Mouse (Mus musculus): ENCODE measurements at regions not wholly inside any gene's neighbourhood (a gene's known extent, or its start where the extent isn't known, plus 50 kb on each side); places are given as distances from the start of the nearest gene placed in this dataset.
A peak's percentile ranks its signal among the peaks of the same experiment; 100 is the strongest.

DNA sequence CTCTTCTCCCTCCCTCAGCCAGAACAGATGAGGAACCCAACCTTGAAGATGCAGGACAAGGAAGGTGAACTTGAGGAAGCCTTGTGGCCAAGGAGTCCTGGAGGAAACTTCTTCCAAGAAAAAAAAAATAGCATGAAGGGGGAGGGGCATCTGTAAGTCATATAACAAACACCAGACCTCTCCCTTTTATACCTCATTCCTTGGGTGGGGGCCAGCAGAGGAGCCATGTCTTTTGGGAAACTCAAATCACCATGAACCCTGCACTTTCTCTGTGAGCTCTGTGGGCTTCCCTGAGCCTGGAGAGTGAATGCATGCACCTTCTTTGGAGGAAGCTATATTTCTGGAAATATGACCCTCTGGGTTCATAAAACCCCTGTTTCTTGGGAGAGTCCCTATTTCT lies 90.0 kb upstream of the Pkdcc start:
- ATAC-seq (replicated peaks; ENCODE audit: poor library complexity, severe bottlenecking) = no peak

DNA sequence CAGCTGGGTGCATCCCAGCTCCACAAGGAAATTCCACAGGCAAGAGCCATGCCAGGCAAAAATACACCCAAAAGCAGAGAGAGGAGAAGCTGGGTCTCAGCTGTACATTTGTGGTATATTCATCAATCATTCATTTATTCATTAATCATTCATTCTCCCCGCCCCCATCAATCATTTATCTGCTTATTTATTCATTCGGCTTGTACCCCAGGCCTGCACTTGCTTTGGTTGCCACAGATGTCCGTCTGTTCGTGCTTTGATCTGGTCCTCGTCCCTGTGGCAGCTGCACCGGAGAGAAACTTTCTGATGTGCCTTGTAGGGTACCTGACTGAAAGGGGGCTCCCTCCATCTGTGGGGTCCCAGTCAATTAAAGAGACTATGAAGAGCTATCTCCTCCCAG lies 87.2 kb upstream of the Pkdcc start:
- ATAC-seq (replicated peaks; ENCODE audit: poor library complexity, severe bottlenecking) = no peak

DNA sequence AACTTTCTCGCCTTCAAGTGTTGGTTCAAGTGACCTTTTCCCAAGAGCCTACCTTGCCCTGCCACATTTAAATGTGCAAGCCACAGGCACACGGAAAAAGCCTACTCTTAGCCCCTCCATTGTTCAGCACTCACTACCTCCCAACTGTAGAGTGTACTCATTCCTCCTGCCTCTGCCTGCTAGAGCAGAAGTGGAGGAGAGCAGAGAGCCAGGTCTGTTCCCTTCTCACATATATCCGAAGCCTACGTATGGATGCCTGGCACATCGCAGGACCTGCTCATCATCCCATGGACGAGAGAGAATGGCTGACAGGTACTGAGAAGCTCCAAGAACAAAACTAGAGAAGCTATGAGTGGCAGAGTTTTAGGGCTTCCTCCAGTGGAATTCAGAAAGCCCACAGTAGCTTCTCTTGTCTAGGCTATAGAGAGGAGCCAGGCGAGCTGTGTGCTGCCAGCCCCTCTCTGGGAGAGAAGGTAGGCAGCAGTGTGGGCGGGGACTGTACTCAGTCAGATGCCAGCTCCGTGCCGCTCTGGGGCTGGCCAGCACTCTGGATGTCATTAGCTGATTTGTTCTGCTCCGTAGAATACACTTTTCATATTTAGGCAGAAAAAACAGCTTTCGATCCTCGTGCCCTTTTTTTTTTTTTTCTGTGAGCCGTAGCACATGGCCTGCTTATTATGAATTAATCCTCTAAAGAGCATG lies 86.1 kb upstream of the Pkdcc start:
- ATAC-seq (replicated peaks; ENCODE audit: poor library complexity, severe bottlenecking) = no peak

DNA sequence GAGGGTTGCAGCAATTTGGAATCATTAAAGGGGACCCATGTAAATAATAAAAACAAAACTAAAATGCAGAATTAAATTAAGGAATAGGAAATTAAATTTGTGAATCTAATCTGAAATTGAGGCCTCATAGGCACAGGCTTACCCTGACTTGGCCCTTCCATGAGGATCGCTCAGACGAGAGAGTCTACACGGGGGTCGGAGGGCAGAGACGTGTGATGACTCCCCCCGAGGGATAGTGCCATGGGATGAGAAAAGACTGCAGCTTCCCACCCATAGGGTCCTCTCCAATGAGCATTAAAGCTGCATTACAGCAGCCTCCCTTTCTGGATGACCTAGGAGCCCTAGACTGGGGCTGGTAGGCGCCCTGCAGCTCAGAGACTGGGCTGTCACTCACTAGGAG lies 85.4 kb upstream of the Pkdcc start:
- no peak for ATAC-seq (replicated peaks; ENCODE audit: poor library complexity, severe bottlenecking)

DNA sequence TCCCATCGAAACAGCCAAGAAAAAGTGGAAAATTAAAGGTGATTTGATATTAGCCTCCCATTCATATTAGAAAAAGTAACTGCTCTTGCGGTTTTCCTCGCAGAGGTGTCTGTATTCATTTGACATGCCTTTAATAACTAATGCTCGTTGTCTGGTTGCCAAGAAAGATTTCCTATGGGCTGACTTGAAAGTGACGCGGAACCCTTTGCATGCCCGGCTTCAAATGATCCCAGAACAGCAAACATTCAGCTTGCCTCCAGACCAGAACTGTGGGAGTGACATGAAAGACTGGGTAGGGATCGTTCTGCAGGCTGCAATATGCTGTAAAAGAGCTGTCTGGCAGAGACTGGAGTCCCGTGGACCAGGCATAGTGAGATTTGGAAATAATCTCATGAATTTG lies 81.9 kb upstream of the Pkdcc start:
- no peak for ATAC-seq (replicated peaks; ENCODE audit: poor library complexity, severe bottlenecking)

DNA sequence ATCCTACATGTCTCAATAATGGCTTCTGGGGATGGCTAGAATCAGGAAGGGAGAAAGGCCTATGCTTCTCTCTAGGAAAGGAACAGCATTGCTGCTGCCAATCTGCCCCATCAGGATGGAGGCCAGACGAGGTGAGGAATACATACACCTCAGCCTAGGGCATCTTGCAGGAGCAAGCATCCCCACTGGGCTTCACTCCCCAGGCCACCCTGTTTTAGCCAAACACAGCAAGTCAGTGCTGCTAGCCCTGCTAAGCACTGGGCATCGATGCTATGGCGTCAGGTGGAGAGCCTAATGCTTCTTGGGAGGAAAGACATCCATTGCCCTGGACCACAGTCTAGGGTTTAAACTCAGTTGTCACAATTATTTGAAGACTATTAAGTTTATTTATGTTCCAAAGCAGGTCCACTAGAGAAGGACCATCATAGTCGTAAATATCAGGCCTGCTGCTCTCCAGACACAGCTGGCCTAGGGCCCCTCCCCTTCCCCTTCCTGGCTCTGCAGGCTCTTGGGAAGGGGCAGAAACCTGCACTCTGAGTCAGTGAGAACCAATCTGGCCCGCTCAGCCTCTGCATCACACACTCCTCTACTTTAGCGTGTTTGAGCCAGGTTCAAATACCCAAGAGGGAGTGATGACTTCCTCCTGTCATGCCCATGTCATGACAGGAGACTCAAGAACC lies 79.5 kb upstream of the Pkdcc start:
- no peak for ATAC-seq (replicated peaks; ENCODE audit: poor library complexity, severe bottlenecking)

DNA sequence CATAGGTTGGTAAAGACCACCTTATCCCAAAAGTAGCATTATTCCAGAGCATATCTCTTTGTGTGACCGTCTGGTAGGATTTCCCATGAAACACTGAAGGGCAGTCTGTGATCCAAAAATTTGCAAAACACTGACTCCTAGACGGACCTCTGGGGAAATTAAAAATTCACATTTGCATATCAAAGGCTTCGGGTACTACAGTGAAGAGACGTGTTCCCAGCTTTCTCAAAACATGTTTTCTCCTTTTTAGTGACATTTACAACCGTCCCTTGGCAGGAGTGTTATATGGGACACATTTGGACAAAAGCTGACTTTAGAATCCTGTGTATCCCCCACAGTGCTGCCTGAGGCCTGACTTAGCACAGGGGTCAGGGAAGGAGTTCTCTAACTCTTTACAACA lies 78.8 kb upstream of the Pkdcc start:
- ATAC-seq (replicated peaks; ENCODE audit: poor library complexity, severe bottlenecking) = no peak

DNA sequence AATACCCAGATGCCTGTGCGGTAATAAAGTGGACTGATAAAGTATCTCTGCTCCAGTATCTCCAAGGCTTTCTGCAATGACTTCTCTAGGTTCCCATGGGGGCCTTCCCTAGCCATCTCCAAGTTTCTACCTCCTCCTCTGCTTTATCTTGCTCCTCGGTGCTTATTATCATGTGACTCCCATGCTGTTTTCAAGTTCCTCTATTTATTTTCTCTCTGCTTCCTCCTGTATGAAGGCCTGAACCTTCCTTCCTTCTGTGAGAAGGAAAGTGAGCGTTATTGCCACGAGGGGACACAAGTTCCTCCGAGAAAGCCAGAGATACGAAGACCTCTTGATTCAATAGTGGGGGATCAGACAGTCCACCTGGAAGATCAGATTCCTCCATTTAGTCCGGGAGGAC lies 77.4 kb upstream of the Pkdcc start:
- peak; percentile 71 for ATAC-seq (replicated peaks; ENCODE audit: poor library complexity, severe bottlenecking)

DNA sequence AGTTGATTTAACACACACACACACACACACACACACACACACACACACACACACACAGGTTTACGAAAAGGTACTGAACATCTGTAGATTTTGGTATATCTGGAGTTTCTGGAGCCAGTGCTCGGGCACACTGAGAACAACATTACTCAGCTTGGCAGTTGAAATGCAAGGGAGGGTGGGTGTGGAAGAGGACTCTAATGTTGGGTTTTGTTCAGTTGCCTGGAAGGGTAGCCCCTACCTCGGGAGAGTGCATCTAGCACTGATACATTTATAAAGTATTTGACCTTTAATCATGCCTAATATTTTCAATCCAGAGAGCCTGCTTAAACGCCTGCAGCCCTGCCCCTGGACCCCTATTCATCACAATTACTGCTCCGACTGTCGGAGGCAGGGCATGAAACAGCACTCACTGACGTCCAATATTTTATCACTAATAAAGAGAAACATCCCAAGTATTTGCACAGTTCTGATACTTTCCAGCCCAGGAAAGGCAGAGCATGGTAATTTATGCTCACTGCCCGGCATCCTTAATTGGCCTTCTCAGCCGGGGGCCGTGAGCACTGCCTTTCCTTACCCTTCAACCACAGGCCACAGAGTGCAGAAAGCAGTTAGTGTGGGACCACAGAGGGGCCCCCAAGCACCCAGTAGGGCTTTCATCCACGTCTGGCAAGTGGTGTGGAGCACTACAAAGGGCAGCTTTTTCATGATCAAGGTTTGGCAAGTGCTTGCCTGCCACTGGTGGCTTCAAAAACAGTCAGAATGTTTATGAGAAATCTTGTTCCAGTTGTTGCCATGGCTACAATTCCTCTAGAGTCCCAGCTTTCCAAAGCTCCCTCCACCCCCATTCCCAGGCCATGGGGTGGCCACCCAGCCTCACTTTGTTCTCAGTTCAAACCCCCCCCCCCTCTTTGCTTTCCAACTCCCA lies 76.3 kb upstream of the Pkdcc start:
- no peak for ATAC-seq (replicated peaks; ENCODE audit: poor library complexity, severe bottlenecking)

DNA sequence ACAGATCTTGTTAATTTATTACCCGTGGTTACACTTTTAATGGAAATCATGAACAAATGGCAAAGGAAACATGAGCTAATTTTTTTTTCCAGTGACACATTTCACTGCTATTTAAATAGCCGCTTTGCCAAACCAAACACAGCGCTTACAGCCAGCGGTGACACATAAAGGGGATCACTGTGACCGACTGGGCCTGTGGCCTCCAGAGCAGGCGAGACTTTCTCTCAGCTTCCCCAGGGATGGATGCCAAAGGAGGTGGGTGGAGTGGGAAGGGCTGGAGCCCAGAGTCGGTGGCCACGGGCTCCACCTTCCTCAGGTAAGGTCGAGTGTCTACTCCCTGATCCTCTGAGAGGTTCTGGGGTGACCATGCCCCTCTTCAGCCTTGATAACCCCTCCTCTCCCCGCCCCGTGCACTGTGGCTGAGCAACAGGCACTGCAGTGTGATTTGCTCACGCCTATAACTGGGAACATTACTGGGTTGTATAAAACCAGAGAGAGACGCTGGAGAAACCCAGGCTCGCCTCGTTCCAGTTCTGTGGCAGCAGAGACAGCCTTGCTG lies 66.6 kb upstream of the Pkdcc start:
- ATAC-seq (replicated peaks; ENCODE audit: poor library complexity, severe bottlenecking) = no peak

DNA sequence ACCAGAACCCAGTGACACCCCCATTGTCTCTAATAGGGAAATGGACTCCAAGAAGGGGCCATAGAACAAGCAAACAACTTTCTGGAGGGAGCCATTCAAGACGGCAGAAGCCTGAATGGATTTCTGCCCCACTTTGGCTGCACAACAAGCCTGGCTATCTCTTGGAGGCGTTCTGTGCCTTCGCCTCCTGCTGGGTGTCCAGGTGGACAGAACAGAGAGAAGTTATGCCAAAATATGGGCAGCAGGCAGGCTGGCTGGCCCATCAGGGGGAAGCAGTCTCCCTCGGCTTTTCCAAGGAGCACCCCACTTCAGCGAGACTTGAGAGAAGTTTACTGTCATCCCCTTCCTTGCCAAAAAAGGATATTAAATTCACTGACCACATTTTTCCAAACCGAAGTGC lies 65.8 kb upstream of the Pkdcc start:
- no peak for ATAC-seq (replicated peaks; ENCODE audit: poor library complexity, severe bottlenecking)

DNA sequence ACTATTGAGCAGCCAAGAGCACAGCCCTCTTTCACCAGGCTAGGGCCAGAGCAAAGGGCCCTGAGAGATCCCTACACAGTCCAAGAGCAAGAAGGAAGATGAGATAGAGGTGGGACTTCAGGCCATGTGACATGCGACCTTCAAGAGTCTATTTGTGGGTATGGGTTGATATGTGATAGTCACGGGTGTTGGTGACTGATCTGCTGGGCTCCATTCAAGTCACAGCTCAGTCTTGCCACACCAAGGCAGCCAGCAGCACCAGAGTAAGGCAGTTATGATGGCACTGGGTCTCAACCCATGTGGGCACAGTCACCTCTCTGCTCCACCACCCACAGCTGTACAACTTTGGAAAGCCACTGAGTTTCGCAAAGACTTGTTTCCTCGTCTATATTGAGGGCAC lies 60.0 kb upstream of the Pkdcc start:
- ATAC-seq (replicated peaks; ENCODE audit: poor library complexity, severe bottlenecking) = peak; percentile 14

DNA sequence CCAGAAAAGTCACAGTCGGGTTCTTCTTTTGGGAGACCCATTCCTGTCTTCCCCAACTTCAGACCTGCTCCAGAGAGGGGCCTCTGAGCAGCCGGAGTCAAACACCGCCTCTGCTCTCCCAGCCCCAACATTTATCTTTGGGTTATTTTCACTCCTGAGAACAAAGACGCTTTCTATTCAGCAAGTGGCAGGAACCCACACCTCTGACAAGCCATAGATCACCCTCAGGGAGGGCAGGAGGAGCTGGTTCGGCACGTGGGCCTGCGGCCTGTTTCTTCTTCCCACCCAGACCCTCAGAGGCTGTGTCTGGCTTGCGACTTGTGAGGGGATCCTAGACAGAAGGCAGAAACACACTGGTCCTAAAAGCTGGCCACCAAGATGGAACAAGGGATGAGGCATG lies 58.4 kb upstream of the Pkdcc start:
- ATAC-seq (replicated peaks; ENCODE audit: poor library complexity, severe bottlenecking) = no peak

DNA sequence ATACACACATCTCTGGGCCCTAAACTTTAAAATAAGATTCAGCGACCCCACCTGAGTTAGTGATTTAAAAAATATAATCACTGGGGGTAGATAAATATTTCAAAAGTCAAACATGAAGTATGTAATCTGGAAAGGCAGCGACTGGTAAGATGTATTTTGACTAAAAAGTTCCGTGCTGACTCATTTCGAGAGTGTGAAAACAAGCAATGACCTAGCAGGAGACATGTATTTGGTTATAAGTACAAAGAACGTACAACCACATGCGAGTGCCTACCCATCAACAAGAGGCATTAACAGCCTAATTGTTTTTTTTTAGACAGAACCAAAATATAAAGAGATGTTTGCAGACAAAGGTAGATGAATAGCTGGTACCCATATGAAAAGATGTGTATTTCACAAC lies 57.0 kb upstream of the Pkdcc start:
- no peak for ATAC-seq (replicated peaks; ENCODE audit: poor library complexity, severe bottlenecking)

DNA sequence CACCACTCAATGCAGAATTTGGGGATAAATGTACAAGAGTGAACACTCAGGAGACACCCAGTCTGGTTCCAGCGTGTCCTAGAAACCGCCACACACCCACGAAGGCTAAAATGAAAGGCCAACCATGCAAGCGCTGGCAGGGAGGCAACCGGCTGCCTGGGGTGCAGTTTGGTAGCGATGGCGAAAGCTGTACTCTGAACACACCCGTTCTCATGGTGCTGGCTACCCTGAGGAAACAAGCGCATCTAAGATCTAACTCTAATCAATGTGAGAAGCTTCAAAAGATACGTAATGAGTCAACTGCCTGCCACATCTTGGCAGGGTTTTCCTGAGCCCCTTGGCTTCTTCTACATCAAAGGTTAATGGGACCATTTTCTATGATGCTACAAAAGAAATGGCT lies 56.4 kb upstream of the Pkdcc start:
- ATAC-seq (replicated peaks; ENCODE audit: poor library complexity, severe bottlenecking) = no peak

DNA sequence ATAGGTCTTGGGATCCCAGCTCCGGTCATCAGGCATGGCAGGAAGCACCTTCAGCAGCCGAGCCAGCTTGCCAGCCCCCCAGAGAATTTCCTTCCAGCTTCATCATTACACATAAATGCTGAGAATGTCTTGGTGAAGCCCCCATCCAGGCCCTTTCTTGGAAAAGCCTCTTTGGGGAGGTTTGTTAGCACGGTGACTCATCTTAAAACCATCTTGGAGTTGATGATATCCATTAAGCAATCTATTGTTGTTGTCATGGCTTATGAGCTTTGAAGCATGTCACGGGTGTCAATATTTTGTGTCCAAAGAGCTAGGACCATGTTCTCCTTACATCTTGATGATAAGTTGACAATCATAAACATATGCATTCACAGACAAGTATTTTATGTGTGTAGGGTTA lies 55.5 kb upstream of the Pkdcc start:
- no peak for ATAC-seq (replicated peaks; ENCODE audit: poor library complexity, severe bottlenecking)

DNA sequence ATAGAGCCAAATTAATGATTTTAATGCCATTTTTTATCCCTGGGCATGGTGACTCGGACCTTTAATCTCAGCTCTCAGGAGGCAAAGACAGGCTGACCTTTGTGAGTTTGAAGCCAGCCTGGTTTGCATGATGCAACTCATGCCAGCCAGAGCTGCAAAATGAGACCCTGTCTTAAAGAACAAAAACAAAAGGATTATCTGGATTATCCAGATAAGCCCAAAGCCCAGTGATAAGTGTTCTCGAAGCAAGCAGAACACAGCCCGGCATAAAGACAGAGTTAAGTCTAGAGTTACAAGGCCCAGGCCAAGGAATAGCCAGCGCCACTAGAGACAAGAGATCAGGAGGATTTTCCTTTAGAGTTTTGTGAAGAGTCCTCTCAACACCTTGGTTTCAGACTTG lies 54.8 kb upstream of the Pkdcc start:
- no peak for ATAC-seq (replicated peaks; ENCODE audit: poor library complexity, severe bottlenecking)

DNA sequence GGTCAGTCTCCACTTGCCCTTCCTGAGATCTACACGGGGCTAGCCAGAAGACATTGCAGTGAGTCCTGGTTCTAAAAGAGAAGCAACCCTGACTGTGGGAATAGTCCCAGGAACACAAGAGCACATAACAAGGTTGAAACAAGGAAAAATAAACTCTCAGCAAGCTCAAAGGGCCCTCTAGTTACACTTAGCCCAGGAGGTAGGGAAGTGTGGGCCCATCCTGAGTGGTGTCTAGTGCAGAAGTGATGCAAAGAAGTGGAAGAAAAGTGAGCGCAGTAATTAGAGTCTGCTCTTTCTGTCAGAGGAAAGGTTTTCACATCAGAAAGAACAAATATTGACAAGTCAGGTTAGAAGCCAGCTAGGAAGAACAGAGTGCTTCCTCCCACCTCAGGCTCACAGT lies 53.4 kb upstream of the Pkdcc start:
- ATAC-seq (replicated peaks; ENCODE audit: poor library complexity, severe bottlenecking) = no peak

DNA sequence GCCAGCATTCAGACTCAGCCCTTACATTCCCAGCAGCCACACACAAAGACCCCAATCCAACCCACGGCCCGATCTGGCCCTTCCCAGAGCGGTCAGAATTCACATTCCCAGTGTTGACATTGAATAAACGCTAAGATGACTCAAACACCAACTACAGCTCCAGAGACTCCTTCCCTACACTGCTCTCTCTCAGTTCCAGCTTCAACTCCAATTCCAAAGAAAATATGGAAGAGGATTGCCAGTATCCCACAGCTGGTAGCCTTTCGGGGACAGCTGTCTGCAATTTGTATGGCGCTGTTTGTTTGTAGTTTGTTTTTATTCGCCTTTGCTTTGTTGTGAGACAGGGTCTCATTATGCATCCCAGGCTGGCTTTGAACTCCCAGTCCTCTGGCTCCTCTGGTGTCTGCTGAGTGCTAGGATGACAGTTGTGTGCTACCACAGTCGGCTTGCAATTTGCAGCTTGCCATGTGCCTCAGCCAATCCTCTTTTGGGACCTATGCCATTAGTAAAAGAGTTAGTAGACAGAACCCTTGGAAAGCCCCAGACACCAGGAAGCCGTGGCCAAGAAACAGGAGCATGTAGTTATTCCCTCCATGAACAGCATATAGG lies 51.0 kb upstream of the Pkdcc start:
- no peak for ATAC-seq (replicated peaks; ENCODE audit: poor library complexity, severe bottlenecking)

DNA sequence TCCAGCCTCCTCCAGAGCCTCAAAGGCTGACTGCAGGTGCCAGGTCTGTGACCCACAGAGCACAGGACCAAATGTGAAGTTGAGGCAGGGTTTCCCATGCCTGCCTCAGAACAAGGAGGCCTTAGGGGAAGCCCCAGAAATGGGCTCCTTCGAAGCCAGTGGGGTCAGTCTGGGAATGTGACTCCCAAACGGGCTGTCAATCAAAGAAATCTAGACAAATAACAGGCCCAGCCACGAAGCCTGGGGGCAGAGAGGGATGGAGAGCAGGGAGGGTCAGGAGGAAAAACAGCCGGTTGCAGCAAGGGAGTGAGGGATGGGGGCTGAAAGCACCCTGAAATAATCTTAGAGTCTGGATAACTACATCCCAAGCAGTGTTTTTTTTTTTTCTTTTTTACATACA lies 50.4 kb upstream of the Pkdcc start:
- ATAC-seq (replicated peaks; ENCODE audit: poor library complexity, severe bottlenecking) = no peak

DNA sequence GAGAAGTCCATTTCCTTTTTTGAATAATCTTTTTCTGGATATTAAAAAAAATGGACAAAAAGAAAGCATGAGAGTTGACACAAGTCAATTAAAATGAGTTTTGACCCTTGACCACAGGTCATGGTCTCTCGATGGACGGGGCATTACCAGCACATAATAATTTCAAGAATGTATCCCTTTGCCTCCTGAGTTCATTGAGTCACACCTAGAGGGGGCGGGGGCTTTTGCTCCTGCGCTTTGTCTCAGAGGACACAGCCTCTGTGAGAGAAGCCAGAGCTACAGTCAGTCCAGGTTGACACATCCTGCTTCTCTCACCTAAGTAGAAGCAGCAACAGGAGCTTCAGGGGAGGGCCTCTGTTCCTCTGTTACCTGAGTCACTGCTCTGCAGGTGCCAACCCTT lies 50.0 kb upstream of the Pkdcc start:
- ATAC-seq (replicated peaks; ENCODE audit: poor library complexity, severe bottlenecking) = no peak

Data from granulocyte monocyte progenitor cell, adult 5-6 weeks (primary cell).